Mouse (Mus musculus) megakaryocyte, embryonic 14.5 days (primary cell): ENCODE measurements at regions not wholly inside any gene's neighbourhood (a gene's known extent, or its start where the extent isn't known, plus 50 kb on each side); places are given as distances from the start of the nearest gene placed in this dataset.

Experiments
- FLI1 ChIP-seq: IDR thresholded peaks from 2 replicates; pipeline ENCODE4 v1.6.1; 2012; ENCODE audit warnings: low read length, inconsistent platforms, mixed read lengths
- GATA1 ChIP-seq: IDR thresholded peaks from 3 replicates; pipeline ENCODE4 v1.6.1; 2012; ENCODE audit warnings: mixed read lengths, low read length, inconsistent platforms, borderline replicate concordance

DNA sequence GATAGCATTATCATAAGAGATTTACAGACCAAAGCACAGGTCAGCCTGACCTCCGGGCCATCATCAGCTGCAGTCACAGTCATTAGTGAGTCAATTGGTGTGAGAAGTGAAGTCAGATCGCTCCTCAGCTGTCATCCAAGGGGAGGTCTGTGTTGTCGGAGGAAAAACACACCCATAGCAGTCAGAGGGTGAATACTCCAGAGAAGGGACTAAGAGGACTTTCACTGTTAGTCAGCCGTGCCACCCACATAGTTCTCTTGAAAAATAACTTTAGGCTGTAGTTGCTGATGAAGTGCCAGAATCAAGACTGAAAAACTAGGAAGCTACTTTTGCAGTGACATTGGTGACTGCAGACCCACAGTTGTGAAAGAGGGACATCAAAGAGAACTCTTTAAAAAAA is 213.5 kb upstream of the Tet2 start:
- TF ChIP-seq GATA1: no peak
- no peak for TF ChIP-seq FLI1
